Mouse (Mus musculus) forebrain, embryonic 14.5 days (tissue): ENCODE data around the gene Xab2. TPM values are rescaled to one million over a fixed set of nuclear protein-coding genes. Genes with fewer than 3 reads are reported as not detected.
A peak's percentile ranks its signal among the peaks of the same experiment; 100 is the strongest.
"Not testable (repeated sequence)": the region's sequence is repeated elsewhere in the genome, so short reads cannot be mapped to it uniquely, and the experiment has no call there.

Experiments
- ATAC-seq: fragments of 200-750 bp; cut with Nextera tagmentation; 2 replicates; pipeline ENCODE4 v1.8.0; 2017; ENCODE audit warnings: mild to moderate bottlenecking, moderate library complexity
- DNase-seq: peaks from one replicate; pipeline ENCODE4 v3.0.0-alpha.2; 2015; ENCODE audit warnings: low spot score
- H3K27ac ChIP-seq: fragments of 300-500 bp; sonication (generic); 2 replicates; pipeline ENCODE4 v1.5.1; 2014; ENCODE audit warnings: low read depth, mild to moderate bottlenecking, control low read depth, low read length, moderate library complexity
- H3K27me3 ChIP-seq: fragments of 300-500 bp; sonication (generic); replicated peaks from 2 replicates; pipeline ENCODE4 v1.6.1; 2014; ENCODE audit warnings: low read length, control low read depth, mixed read lengths; ENCODE audit not compliant: control insufficient read depth, insufficient read depth
- H3K36me3 ChIP-seq: fragments of 300-500 bp; sonication (generic); 2 replicates; pipeline ENCODE4 v1.6.1; 2014; ENCODE audit warnings: low read length, control low read depth; ENCODE audit not compliant: control insufficient read depth, insufficient read depth
- H3K4me1 ChIP-seq: fragments of 300-500 bp; sonication (generic); 2 replicates; pipeline ENCODE4 v1.6.1; 2014; ENCODE audit warnings: antibody characterized with exemption, low read length, control low read depth; ENCODE audit not compliant: control insufficient read depth, insufficient read depth
- H3K4me2 ChIP-seq: fragments of 300-500 bp; sonication (generic); 2 replicates; pipeline ENCODE4 v1.6.1; 2014; ENCODE audit warnings: mild to moderate bottlenecking, control low read depth, low read length
- H3K4me3 ChIP-seq: fragments of 300-500 bp; sonication (generic); 2 replicates; pipeline ENCODE4 v1.5.1; 2014; ENCODE audit warnings: low read depth, low read length, control low read depth
- H3K9ac ChIP-seq: fragments of 300-500 bp; sonication (generic); 2 replicates; pipeline ENCODE4 v1.6.1; 2014; ENCODE audit warnings: mild to moderate bottlenecking, low read length, control low read depth, moderate library complexity
- H3K9me3 ChIP-seq: fragments of 300-500 bp; sonication (generic); replicated peaks from 2 replicates; pipeline ENCODE4 v1.6.1; 2016; ENCODE audit warnings: low read length, control low read depth, mixed read lengths; ENCODE audit not compliant: control insufficient read depth
- WGBS: fragments of 180-500 bp; shearing (Covaris S2); extraction: QIAGEN DNeasy Blood & Tissue Kit; methylation state at CpG from one replicate; pipeline ENCODE4 v1.1.7; 2014; 5-methylcytosine and 5-hydroxymethylcytosine counted together
- polyA plus RNA-seq: library from polyadenylated mRNA; unstranded; fragments of >200 nt; fragmentation: Nextera tagmentation; extraction: Ambion mirVana; gene quantifications from 2 replicates; pipeline ENCODE4 v1.2.1, GENCODE M21; 2014

Gene Xab2
- polyA plus RNA-seq, 1 experiment from 2014 or later: 63.2 TPM

- H3K27me3 ChIP-seq, ATAC-seq, H3K9ac ChIP-seq, H3K27ac ChIP-seq, H3K4me1 ChIP-seq, H3K9me3 ChIP-seq, H3K4me3 ChIP-seq, H3K4me2 ChIP-seq, H3K36me3 ChIP-seq, DNase-seq: not testable (repeated sequence)
- WGBS: 75% methylated on average over 1 of the region's 3 CpGs
Observed at GRCm38 (mm10) chr8:3581961-3582360, 39.2 kb downstream of the Xab2 start.

GRCm38 (mm10) chr8:3579390-3580364 lies 41.4 kb downstream of the Xab2 start:
- no peaks in the 10 kb centered on the region for H3K36me3 ChIP-seq
- no peak overlapping the region for H3K27ac ChIP-seq
- ATAC-seq (no peak), DNase-seq (no peak)
- H3K27me3 ChIP-seq: no peaks in the 10 kb centered on the region
- H3K4me3 ChIP-seq: no peak overlapping the region
- 82% methylated on average over 9 of the region's 9 CpGs for WGBS
- H3K9me3 ChIP-seq: no peaks in the 10 kb centered on the region
- H3K4me2 ChIP-seq: no peak overlapping the region
- no peak overlapping the region for H3K9ac ChIP-seq
- H3K4me1 ChIP-seq: no peaks in the 10 kb centered on the region

GRCm38 (mm10) chr8:3576211-3576960 lies 44.7 kb downstream of the Xab2 start:
- no peak for DNase-seq
- Histone ChIP-seq H3K4me3 (no peak overlapping the region), H3K4me1 (no peaks in the 10 kb centered on the region), H3K27ac (no peak overlapping the region), H3K4me2 (no peak overlapping the region), H3K9ac (no peak overlapping the region), H3K27me3 (no peaks in the 10 kb centered on the region), H3K36me3 (no peaks in the 10 kb centered on the region), H3K9me3 (no peaks in the 10 kb centered on the region)
- no peak for ATAC-seq
- 80% methylated on average over 15 of the region's 15 CpGs for WGBS

- no peaks in the 10 kb centered on the region for H3K27me3 ChIP-seq
- no peaks in the 10 kb centered on the region for H3K4me1 ChIP-seq
- DNase-seq (no peak), ATAC-seq (no peak)
- no peak overlapping the region for H3K9ac ChIP-seq
- H3K27ac ChIP-seq: no peak overlapping the region
- no peak overlapping the region for H3K4me3 ChIP-seq
- no peak overlapping the region for H3K4me2 ChIP-seq
- WGBS: 90% methylated on average over 3 of the region's 3 CpGs
- no peaks in the 10 kb centered on the region for H3K36me3 ChIP-seq
- no peaks in the 10 kb centered on the region for H3K9me3 ChIP-seq
Observed at GRCm38 (mm10) chr8:3574546-3574945, 46.6 kb downstream of the Xab2 start.

GRCm38 (mm10) chr8:3569784-3570183 lies 51.3 kb downstream of the Xab2 start:
- no peaks in the 10 kb centered on the region for H3K9me3 ChIP-seq
- no peaks in the 10 kb centered on the region for H3K4me1 ChIP-seq
- no peaks in the 10 kb centered on the region for H3K36me3 ChIP-seq
- DNase-seq (no peak), ATAC-seq (no peak)
- 93% methylated on average over 5 of the region's 5 CpGs for WGBS
- H3K27me3 ChIP-seq: no peaks in the 10 kb centered on the region
- H3K9ac ChIP-seq: no peak overlapping the region
- no peak overlapping the region for H3K4me3 ChIP-seq
- H3K4me2 ChIP-seq: no peak overlapping the region
- H3K27ac ChIP-seq: no peak overlapping the region

GRCm38 (mm10) chr8:3568378-3568777 lies 52.7 kb downstream of the Xab2 start:
- H3K9ac ChIP-seq: no peak overlapping the region
- no peaks in the 10 kb centered on the region for H3K9me3 ChIP-seq
- peak overlapping the region; percentile 35; the same call in 1 of the 2 replicates for H3K4me2 ChIP-seq
- H3K36me3 ChIP-seq: no peaks in the 10 kb centered on the region
- DNase-seq: no peak
- ATAC-seq: no peak
- no peak overlapping the region for H3K4me3 ChIP-seq
- H3K27me3 ChIP-seq: no peaks in the 10 kb centered on the region
- H3K27ac ChIP-seq: no peak overlapping the region
- H3K4me1 ChIP-seq: no peaks in the 10 kb centered on the region
- 3% methylated on average over 7 of the region's 7 CpGs for WGBS

GRCm38 (mm10) chr8:3567641-3568371 lies 53.3 kb downstream of the Xab2 start, which contains the start of gene C330021F23Rik:
TSS of gene C330021F23Rik (plus strand) at chr8:3567990.
- Histone ChIP-seq H3K36me3 (no peaks in the 10 kb centered on the region), H3K4me1 (no peaks in the 10 kb centered on the region), H3K27me3 (no peaks in the 10 kb centered on the region), H3K27ac (no peak within 1 kb of the TSS), H3K4me2 (peak within 1 kb of the TSS; percentile 35), H3K9ac (peak within 1 kb of the TSS; percentile 10; the same call in 1 of the 2 replicates), H3K9me3 (no peaks in the 10 kb centered on the region), H3K4me3 (no peak within 1 kb of the TSS)
- WGBS: under 1% methylated on average over 12 of the region's 12 CpGs
- DNase-seq: peak; percentile 24
- no peak for ATAC-seq
